Mouse (Mus musculus): Measurements from ENCODE around the gene Csnk2b. TPM values are rescaled to one million over a fixed set of nuclear protein-coding genes. Genes with fewer than 3 reads are reported as not detected.

Csnk2b gene
- total RNA-seq, 1 experiment from 2014 or later = 306 TPM

Other genes with a start within 250 kb of the Csnk2b start
- gene Zbtb12, start 242.6 kb downstream of the Csnk2b start, total RNA-seq (2017) = 11.1 and 16.2 TPM in 2 replicates
- gene Gm20547, start 240.0 kb downstream of the Csnk2b start, total RNA-seq (2017) = not detected in 2 replicates
- 2.8 and 10.0 TPM in 2 replicates for gene C2, start 223.8 kb downstream of the Csnk2b start, total RNA-seq (2017)
- gene Ehmt2, start 223.6 kb downstream of the Csnk2b start, total RNA-seq (2017) = 96.6 and 107 TPM in 2 replicates
- gene Slc44a4, start 207.6 kb downstream of the Csnk2b start, total RNA-seq (2017) = not detected in 2 replicates
- 3.4 and 5.0 TPM in 2 replicates for gene Neu1, start 190.8 kb downstream of the Csnk2b start, total RNA-seq (2017)
- 79.3 and 84.3 TPM in 2 replicates for gene Hspa1b, start 162.8 kb downstream of the Csnk2b start, total RNA-seq (2017)
- gene Gm20481, start 152.1 kb downstream of the Csnk2b start, total RNA-seq (2017) = not detected in 2 replicates
- 33.5 and 47.4 TPM in 2 replicates for gene Hspa1a, start 149.9 kb downstream of the Csnk2b start, total RNA-seq (2017)
- gene Hspa1l, start 149.3 kb downstream of the Csnk2b start, total RNA-seq (2017) = 0.63 TPM in 1 of 2 replicates, not detected in the other
- gene Lsm2, start 140.2 kb downstream of the Csnk2b start, total RNA-seq (2017) = 26.9 and 34.1 TPM in 2 replicates
- 174 and 210 TPM in 2 replicates for gene Vars, start 121.1 kb downstream of the Csnk2b start, total RNA-seq (2017)
- gene Vwa7, start 105.5 kb downstream of the Csnk2b start, total RNA-seq (2017) = 0.32 TPM in 1 of 2 replicates, not detected in the other
- gene Sapcd1, start 94.0 kb downstream of the Csnk2b start, total RNA-seq (2017) = 1.2 and 4.4 TPM in 2 replicates
- gene Msh5, start 75.3 kb downstream of the Csnk2b start, total RNA-seq (2017) = 3.8 and 4.2 TPM in 2 replicates
- gene Clic1, start 72.1 kb downstream of the Csnk2b start, total RNA-seq (2017) = 214 and 220 TPM in 2 replicates
- 21.3 and 26.7 TPM in 2 replicates for gene Ddah2, start 63.0 kb downstream of the Csnk2b start, total RNA-seq (2017)
- not detected in 2 replicates for gene Ly6g6c, start 56.7 kb downstream of the Csnk2b start, total RNA-seq (2017)
- not detected in 2 replicates for gene Mpig6b, start 55.9 kb downstream of the Csnk2b start, total RNA-seq (2017)
- gene Ly6g6e, start 45.2 kb downstream of the Csnk2b start, total RNA-seq (2017) = not detected in 2 replicates
- not detected in 2 replicates for gene Ly6g6d, start 44.0 kb downstream of the Csnk2b start, total RNA-seq (2017)
- gene Ly6g6f, start 36.4 kb downstream of the Csnk2b start, total RNA-seq (2017) = not detected in 2 replicates
- 33.1 and 38.8 TPM in 2 replicates for gene Abhd16a, start 32.8 kb downstream of the Csnk2b start, total RNA-seq (2017)
- not detected in 2 replicates for gene Ly6g5c, start 13.8 kb downstream of the Csnk2b start, total RNA-seq (2017)
- not detected in 2 replicates for gene Ly6g5b, start 6.6 kb downstream of the Csnk2b start, total RNA-seq (2017)
- gene Gpank1, start 598 bp downstream of the Csnk2b start, total RNA-seq (2017) = 39.5 and 50.1 TPM in 2 replicates
- gene D17H6S53E, start 4.3 kb upstream of the Csnk2b start, total RNA-seq (2017) = 6.3 and 8.2 TPM in 2 replicates
- not detected in 2 replicates for gene Apom, start 10.0 kb upstream of the Csnk2b start, total RNA-seq (2017)
- 58.8 and 103 TPM in 2 replicates for gene Bag6, start 13.1 kb upstream of the Csnk2b start, total RNA-seq (2017)
- gene Prrc2a, start 42.8 kb upstream of the Csnk2b start, total RNA-seq (2017) = 74.7 and 110 TPM in 2 replicates
- 4.7 and 5.4 TPM in 2 replicates for gene Aif1, start 54.0 kb upstream of the Csnk2b start, total RNA-seq (2017)
- 44.3 and 51.6 TPM in 2 replicates for gene Lst1, start 66.4 kb upstream of the Csnk2b start, total RNA-seq (2017)
- gene Ltb, start 72.4 kb upstream of the Csnk2b start, total RNA-seq (2017) = 1.1 and 1.8 TPM in 2 replicates
- gene Tnf, start 80.0 kb upstream of the Csnk2b start, total RNA-seq (2017) = 9.4 and 11.3 TPM in 2 replicates
- not detected in 2 replicates for gene Lta, start 83.3 kb upstream of the Csnk2b start, total RNA-seq (2017)
- gene Gm16181, start 98.8 kb upstream of the Csnk2b start, total RNA-seq (2017) = not detected in 2 replicates
- 1.6 and 1.8 TPM in 2 replicates for gene Atp6v1g2, start 111.6 kb upstream of the Csnk2b start, total RNA-seq (2017)
- gene Nfkbil1, start 113.7 kb upstream of the Csnk2b start, total RNA-seq (2017) = 5.2 and 7.0 TPM in 2 replicates
- 199 and 218 TPM in 2 replicates for gene Ddx39b, start 119.7 kb upstream of the Csnk2b start, total RNA-seq (2017)
- 427 and 466 TPM in 2 replicates for gene H2-D1, start 140.7 kb upstream of the Csnk2b start, total RNA-seq (2017)
- gene H2-Q1, start 198.4 kb upstream of the Csnk2b start, total RNA-seq (2017) = 0.05 TPM in 1 of 2 replicates, not detected in the other
- gene H2-Q2, start 220.2 kb upstream of the Csnk2b start, total RNA-seq (2017) = not detected in 2 replicates